Mouse (Mus musculus) heart, adult 9 months (tissue): ENCODE data around the gene Nog.

ENCODE experiments used
- DNase-seq, 2 experiments: peaks; one replicate each; pipeline ENCODE4 v3.0.0; 2022; ENCODE audit warnings: low spot score in 2 of 2

Nog gene

GRCm38 (mm10) chr11:89302056-89302815, at the start of gene Nog:
TSS of gene Nog (minus strand) at chr11:89302332.
- DNase-seq, result no peak

GRCm38 (mm10) chr11:89340238-89340637, 38.1 kb upstream of the Nog start:
- no peak for DNase-seq

GRCm38 (mm10) chr11:89339783-89340182, 37.7 kb upstream of the Nog start:
- no peak for DNase-seq

GRCm38 (mm10) chr11:89337910-89338309, 35.8 kb upstream of the Nog start:
- DNase-seq, result no peak

GRCm38 (mm10) chr11:89327089-89327881, 25.2 kb upstream of the Nog start:
- no peak for DNase-seq

GRCm38 (mm10) chr11:89321775-89322174, 19.6 kb upstream of the Nog start:
- DNase-seq, result no peak

- DNase-seq, result no peak
Observed at GRCm38 (mm10) chr11:89319675-89320074, 17.5 kb upstream of the Nog start.

GRCm38 (mm10) chr11:89318324-89318723, 16.2 kb upstream of the Nog start:
- DNase-seq, result no peak

- DNase-seq, result no peak
Observed at GRCm38 (mm10) chr11:89317757-89318156, 15.6 kb upstream of the Nog start.

GRCm38 (mm10) chr11:89314374-89314773, 12.2 kb upstream of the Nog start:
- DNase-seq, result no peak

GRCm38 (mm10) chr11:89312378-89312777, 10.2 kb upstream of the Nog start:
- no peak for DNase-seq

- no peak for DNase-seq
Observed at GRCm38 (mm10) chr11:89310217-89310616, 8.1 kb upstream of the Nog start.

GRCm38 (mm10) chr11:89303421-89303820, 1.3 kb upstream of the Nog start:
- DNase-seq, result peak; percentile 47 to 69

GRCm38 (mm10) chr11:89302816-89303180, 666 bp upstream of the Nog start:
- DNase-seq, result peak; percentile 22 to 38

- no peak for DNase-seq
Observed at GRCm38 (mm10) chr11:89301331-89302055, 639 bp downstream of the Nog start.

GRCm38 (mm10) chr11:89299784-89300775, 2.1 kb downstream of the Nog start:
- DNase-seq, result no peak

- no peak for DNase-seq
Observed at GRCm38 (mm10) chr11:89299116-89299783, 2.9 kb downstream of the Nog start.

GRCm38 (mm10) chr11:89298285-89299010, 3.7 kb downstream of the Nog start:
- DNase-seq, result no peak

- DNase-seq, result no peak
Observed at GRCm38 (mm10) chr11:89297521-89297920, 4.6 kb downstream of the Nog start.

- no peak for DNase-seq
Observed at GRCm38 (mm10) chr11:89269809-89270361, 32.2 kb downstream of the Nog start.
